Mouse (Mus musculus): ENCODE data around the gene Snph. TPM values are rescaled to one million over a fixed set of nuclear protein-coding genes. Genes with fewer than 3 reads are reported as not detected.

Snph gene
- polyA plus RNA-seq, 1 experiment from 2014 or later, result 0.12 TPM

GRCm38 (mm10) chr2:151543063-151543895, 89.1 kb downstream of the Snph start:
- DNase-seq (ENCODE audit: low read depth, low spot score) (no peak), ATAC-seq (no peak)
- ChIA-PET POLR2A (no interaction called here), CTCF (interaction anchor here (1.7 kb wide), 1 partner anchor 13 kb away, joined by 4 read pairs; no protein-coding TSS in a partner anchor)
- in situ Hi-C loops (cut with MboI; ENCODE audit: low pct_unique_long_range_greater_than_20kb), result loop anchor here (5.0 kb wide), 1 partner anchor 46 kb away; no protein-coding TSS in a partner anchor
- no peaks in the 10 kb centered on the region for H3K27me3 ChIP-seq
- TF ChIP-seq CTCF (IDR thresholded peaks at IDR 0.05), result no peak

DNA sequence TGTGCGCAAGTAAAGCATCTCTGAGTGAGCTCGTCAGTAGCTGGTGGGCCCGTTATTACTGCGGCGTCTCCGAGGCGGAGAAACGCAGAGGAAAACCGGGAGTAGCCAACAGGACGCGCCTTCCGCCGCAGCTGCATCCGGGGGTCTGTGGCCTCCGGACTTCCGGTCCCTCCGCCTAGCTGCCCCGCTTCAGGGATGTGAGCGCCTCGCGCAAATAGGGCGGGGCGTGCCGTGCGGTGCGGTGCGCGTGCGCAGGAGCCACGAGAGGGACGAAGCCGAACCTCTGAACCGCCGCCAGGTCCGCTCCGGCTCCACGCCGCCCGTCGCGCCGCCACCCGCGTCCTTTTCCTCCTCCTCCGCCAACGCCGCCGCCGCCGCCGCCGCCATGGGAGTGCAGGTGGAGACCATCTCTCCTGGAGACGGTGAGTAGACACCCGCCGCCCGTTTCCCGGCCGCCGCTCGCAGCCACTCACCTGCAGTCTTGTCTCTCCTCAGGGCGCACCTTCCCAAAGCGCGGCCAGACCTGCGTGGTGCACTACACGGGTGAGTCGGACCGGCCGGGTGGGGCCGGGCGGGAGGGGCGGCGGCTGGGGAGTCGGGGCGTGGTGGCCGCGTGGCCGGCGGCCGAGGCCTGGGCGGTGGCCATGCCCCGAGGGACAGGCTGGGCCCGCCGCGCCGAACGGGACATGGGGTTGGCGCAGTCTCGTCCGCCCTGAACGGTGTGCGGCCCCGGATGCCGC, 89.9 kb downstream of the Snph start, which contains the start of gene Fkbp1a:
TSS of gene Fkbp1a (plus strand) at position 161 of the 740 bp plus-strand sequence.
- ChIA-PET POLR2A (interaction anchor here (1.2 kb wide), 1 partner anchor 11 kb away, joined by 5 read pairs; no protein-coding TSS in a partner anchor), CTCF (no interaction called here)
- ATAC-seq (peak; percentile 90), DNase-seq (ENCODE audit: low read depth, low spot score) (peak; percentile 46)
- TF ChIP-seq CTCF (IDR thresholded peaks at IDR 0.05), result no peak
- H3K27me3 ChIP-seq, result no peaks in the 10 kb centered on the region
- in situ Hi-C loops (cut with MboI; ENCODE audit: low pct_unique_long_range_greater_than_20kb), result loop anchor here (5.0 kb wide), 1 partner anchor 45 kb away; no protein-coding TSS in a partner anchor

Other genes starting within 250 kb of the Snph start
- gene 4921509C19Rik, start 156.4 kb downstream of the Snph start, polyA plus RNA-seq (2021), result not detected
- 172 TPM for gene Nsfl1c, start 138.4 kb downstream of the Snph start, polyA plus RNA-seq (2021)
- 230 TPM for gene Fkbp1a, start 90.1 kb downstream of the Snph start, polyA plus RNA-seq (2021)
- gene Sdcbp2, start 60.0 kb downstream of the Snph start, polyA plus RNA-seq (2021), result 0.17 TPM
- not detected for gene Rad21l, start 35.9 kb upstream of the Snph start, polyA plus RNA-seq (2021)
- gene Tmem74b, start 69.4 kb upstream of the Snph start, polyA plus RNA-seq (2021), result 0.18 TPM
- 35.1 TPM for gene Psmf1, start 111.6 kb upstream of the Snph start, polyA plus RNA-seq (2021)
- not detected for gene Rspo4, start 210.3 kb upstream of the Snph start, polyA plus RNA-seq (2021)

Measured in Patski (cell line).